Mouse (Mus musculus) hindbrain, postnatal 0 days (tissue): ENCODE data around the gene AI464131. TPM values are rescaled to one million over a fixed set of nuclear protein-coding genes. Genes with fewer than 3 reads are reported as not detected.

Experiments used
- ATAC-seq: fragments of 200-750 bp; cut with Nextera tagmentation; 2 replicates; pipeline ENCODE4 v1.8.0; 2017; ENCODE audit warnings: mild to moderate bottlenecking, moderate TSS enrichment, moderate library complexity
- DNase-seq: peaks from one replicate; pipeline ENCODE4 v3.0.0-alpha.2; 2015; ENCODE audit warnings: low spot score
- H3K27ac ChIP-seq: fragments of 300-500 bp; sonication (generic); 2 replicates; pipeline ENCODE4 v1.5.1; 2014; ENCODE audit warnings: mild to moderate bottlenecking
- H3K27me3 ChIP-seq: fragments of 300-500 bp; sonication (generic); 2 replicates; pipeline ENCODE4 v1.6.1; 2014; ENCODE audit warnings: low read length, mixed read lengths; ENCODE audit not compliant: insufficient read depth
- H3K36me3 ChIP-seq: fragments of 300-500 bp; sonication (generic); 2 replicates; pipeline ENCODE4 v1.6.1; 2014; ENCODE audit warnings: low read length, mixed read lengths; ENCODE audit not compliant: insufficient read depth
- H3K4me1 ChIP-seq: fragments of 300-500 bp; sonication (generic); 2 replicates; pipeline ENCODE4 v1.6.1; 2014; ENCODE audit warnings: antibody characterized with exemption, low read length, mixed read lengths; ENCODE audit not compliant: insufficient read depth
- H3K4me2 ChIP-seq: fragments of 300-500 bp; sonication (generic); 2 replicates; pipeline ENCODE4 v1.6.1; 2014; ENCODE audit warnings: low read depth, mild to moderate bottlenecking, low read length, moderate library complexity, mixed read lengths
- H3K4me3 ChIP-seq: fragments of 300-500 bp; sonication (generic); 2 replicates; pipeline ENCODE4 v1.5.1; 2014; ENCODE audit warnings: low read length
- H3K9ac ChIP-seq: fragments of 300-500 bp; sonication (generic); replicated peaks from 2 replicates; pipeline ENCODE4 v1.6.1; 2014; ENCODE audit warnings: mild to moderate bottlenecking, low read length, moderate library complexity, mixed read lengths
- H3K9me3 ChIP-seq: fragments of 300-500 bp; sonication (generic); 2 replicates; pipeline ENCODE4 v1.6.1; 2016; ENCODE audit warnings: low read length, mixed read lengths
- CTCF ChIP-seq: IDR thresholded peaks from 2 replicates; pipeline ENCODE4 v1.5.1; 2016; ENCODE audit warnings: antibody characterized with exemption, control low read depth, low read depth
- WGBS: fragments of 180-500 bp; shearing (Covaris S2); extraction: QIAGEN DNeasy Blood & Tissue Kit; methylation state at CpG from one replicate; pipeline ENCODE4 v1.1.7; 2014; 5-methylcytosine and 5-hydroxymethylcytosine counted together
- polyA plus RNA-seq: library from polyadenylated mRNA; unstranded; fragments of >200 nt; fragmentation: Nextera tagmentation; extraction: Ambion mirVana; gene quantifications from 2 replicates; pipeline ENCODE4 v1.2.1, GENCODE M21; 2015
- total RNA-seq: library from RNA; depleted of rRNA; stranded (reverse); fragments of >200 nt; gene quantifications from 2 replicates; pipeline ENCODE4 v1.2.3, GENCODE M21; 2014

Gene AI464131
- total and polyA plus RNA-seq, 2 experiments from 2014 or later, result 22.9 to 62.4 TPM

DNA sequence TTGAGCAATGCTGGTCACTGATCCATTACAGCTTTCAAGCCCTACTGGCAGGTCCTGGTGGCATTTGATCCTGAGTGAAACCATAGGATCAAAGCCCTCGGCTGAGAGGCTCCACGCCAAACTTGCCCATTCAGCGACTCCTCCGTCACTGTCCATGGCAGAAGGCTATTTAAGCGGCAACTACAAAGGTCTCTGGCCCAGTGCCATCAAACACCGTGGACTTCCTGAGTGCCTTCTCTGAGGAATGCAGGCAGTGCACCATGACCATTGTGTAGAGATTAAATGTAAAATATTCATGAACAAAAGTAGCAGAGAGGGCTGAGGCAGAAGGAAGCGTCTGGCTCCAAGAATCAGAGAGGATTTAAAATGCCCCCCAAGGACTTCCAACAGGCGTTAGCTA, 25.1 kb upstream of the AI464131 start:
- H3K4me3 ChIP-seq, result no peak overlapping the region
- no peaks in the 10 kb centered on the region for H3K27me3 ChIP-seq
- H3K9ac ChIP-seq, result no peak overlapping the region
- peak; percentile 61 for DNase-seq
- H3K27ac ChIP-seq, result no peak overlapping the region; the same call in 1 of the 2 replicates
- ATAC-seq, result no peak
- H3K9me3 ChIP-seq, result no peaks in the 10 kb centered on the region
- no peak for TF ChIP-seq CTCF
- peaks cover 29% of the 10 kb centered on the region for H3K4me1 ChIP-seq
- 0 out of 2 replicates have a peak overlapping the region, but pooled peaks have one; percentile 3 for H3K4me2 ChIP-seq
- no peaks in the 10 kb centered on the region for H3K36me3 ChIP-seq
- WGBS, result 6% methylated on average over 8 of the region's 8 CpGs

DNA sequence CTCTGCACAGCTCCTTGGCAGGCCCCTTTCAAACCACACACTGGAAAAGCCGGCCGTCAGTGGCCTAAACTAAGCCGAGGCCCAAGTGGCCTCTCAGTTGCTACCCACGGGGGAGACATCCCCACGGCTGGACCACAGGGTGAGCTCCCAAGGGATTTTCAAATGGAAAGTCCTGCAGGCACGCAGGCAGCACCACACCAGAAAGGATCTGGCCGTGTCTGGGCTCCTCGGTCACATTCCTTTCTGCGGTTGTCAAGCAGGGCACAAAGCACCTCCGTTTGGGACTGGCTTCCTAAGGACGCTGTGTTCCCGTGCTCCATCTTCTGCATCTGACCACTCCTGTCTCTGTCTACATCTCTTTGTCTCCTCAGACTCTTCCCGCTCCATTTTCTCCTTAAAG, 24.2 kb upstream of the AI464131 start:
- H3K27ac ChIP-seq, result peak overlapping the region; percentile 16; the same call in 1 of the 2 replicates
- H3K4me2 ChIP-seq, result 0 out of 2 replicates have a peak overlapping the region, but pooled peaks have one; percentile 5
- H3K4me1 ChIP-seq, result peaks cover 29% of the 10 kb centered on the region
- ATAC-seq (peak; percentile 13; the same call in 1 of the 2 replicates), DNase-seq (no peak)
- H3K27me3 ChIP-seq, result no peaks in the 10 kb centered on the region
- no peaks in the 10 kb centered on the region for H3K36me3 ChIP-seq
- no peaks in the 10 kb centered on the region for H3K9me3 ChIP-seq
- no peak overlapping the region for H3K4me3 ChIP-seq
- 0 out of 2 replicates have a peak overlapping the region, but pooled peaks have one; percentile 21 for H3K9ac ChIP-seq
- whole genome bisulfite sequencing, result 17% methylated on average over 13 of the region's 13 CpGs
- no peak for TF ChIP-seq CTCF

- no peak overlapping the region for H3K27ac ChIP-seq
- H3K4me3 ChIP-seq, result no peak overlapping the region
- TF ChIP-seq CTCF, result no peak
- H3K9me3 ChIP-seq, result no peaks in the 10 kb centered on the region
- no peak for ATAC-seq
- 9% methylated on average over 7 of the region's 7 CpGs for whole genome bisulfite sequencing
- no peak overlapping the region for H3K9ac ChIP-seq
- H3K27me3 ChIP-seq, result no peaks in the 10 kb centered on the region
- no peak overlapping the region for H3K4me2 ChIP-seq
- no peak for DNase-seq
- H3K4me1 ChIP-seq, result peaks cover 26% of the 10 kb centered on the region
- H3K36me3 ChIP-seq, result 0 out of 2 replicates have a peak, but pooled peaks cover 2% of the 10 kb centered on the region
Observed at GRCm38 (mm10) chr4:41526553-41526952, 23.7 kb upstream of the AI464131 start.

GRCm38 (mm10) chr4:41524829-41525228, 22.0 kb upstream of the AI464131 start:
- H3K4me1 ChIP-seq, result peaks cover 25% of the 10 kb centered on the region
- no peak overlapping the region for H3K4me3 ChIP-seq
- no peaks in the 10 kb centered on the region for H3K27me3 ChIP-seq
- TF ChIP-seq CTCF, result no peak
- no peak for ATAC-seq
- H3K4me2 ChIP-seq, result no peak overlapping the region
- 70% methylated on average over 9 of the region's 9 CpGs for WGBS
- DNase-seq, result no peak
- no peaks in the 10 kb centered on the region for H3K9me3 ChIP-seq
- H3K27ac ChIP-seq, result no peak overlapping the region
- peaks cover 12% of the 10 kb centered on the region; the same call in 1 of the 2 replicates for H3K36me3 ChIP-seq
- H3K9ac ChIP-seq, result no peak overlapping the region

DNA sequence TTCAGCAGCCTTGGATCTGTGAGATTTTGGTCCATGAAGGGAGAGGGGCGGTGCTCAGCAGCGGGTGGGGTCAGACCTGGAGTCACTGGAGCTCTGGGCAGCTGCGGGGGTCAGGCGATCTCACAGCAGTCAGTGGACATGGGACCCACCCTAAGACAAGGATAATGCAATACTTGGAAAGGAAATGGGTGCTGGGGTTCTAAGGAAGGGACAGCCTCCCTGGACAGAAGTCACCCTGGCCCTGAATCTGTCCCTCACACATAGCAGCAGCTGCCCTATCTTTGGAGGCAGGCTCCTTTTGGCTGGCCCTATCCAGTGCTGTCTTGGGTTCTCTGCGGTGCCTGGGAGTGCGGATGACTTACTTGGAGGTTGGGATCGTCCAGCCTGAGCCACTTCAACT, 21.0 kb upstream of the AI464131 start:
- WGBS, result 78% methylated on average over 7 of the region's 7 CpGs
- H3K9ac ChIP-seq, result no peak overlapping the region
- no peak overlapping the region for H3K4me3 ChIP-seq
- no peaks in the 10 kb centered on the region for H3K9me3 ChIP-seq
- H3K27me3 ChIP-seq, result no peaks in the 10 kb centered on the region
- no peak overlapping the region for H3K27ac ChIP-seq
- ATAC-seq (no peak), DNase-seq (no peak)
- H3K36me3 ChIP-seq, result peaks cover 17% of the 10 kb centered on the region; the same call in 1 of the 2 replicates
- no peak overlapping the region for H3K4me2 ChIP-seq
- no peak for TF ChIP-seq CTCF
- peaks cover 25% of the 10 kb centered on the region for H3K4me1 ChIP-seq

DNA sequence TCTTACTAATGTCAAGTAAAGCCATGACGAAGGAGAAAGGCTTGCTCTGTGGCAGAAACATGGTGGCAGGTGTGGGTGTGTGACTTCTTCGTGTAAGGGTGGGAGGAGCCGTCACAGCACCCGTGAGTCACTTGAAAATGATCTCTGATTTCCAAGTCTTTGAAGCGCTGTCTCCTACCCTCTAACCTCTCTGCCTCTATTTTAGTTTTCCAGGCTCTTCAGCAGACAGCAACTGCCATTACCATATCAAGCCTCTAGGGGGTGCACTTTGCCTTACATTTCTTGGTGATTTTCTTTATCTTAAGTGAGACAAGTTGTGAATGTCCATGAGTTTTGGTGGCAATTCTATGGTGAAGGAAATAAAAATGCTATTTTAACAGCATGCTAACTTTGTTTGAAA, 19.9 kb upstream of the AI464131 start:
- 56% methylated on average over 5 of the region's 5 CpGs for WGBS
- no peak overlapping the region for H3K27ac ChIP-seq
- no peak for ATAC-seq
- no peaks in the 10 kb centered on the region for H3K27me3 ChIP-seq
- DNase-seq, result peak; percentile 80
- no peak overlapping the region for H3K4me2 ChIP-seq
- H3K9ac ChIP-seq, result no peak overlapping the region
- H3K36me3 ChIP-seq, result peaks cover 17% of the 10 kb centered on the region; the same call in 1 of the 2 replicates
- H3K4me1 ChIP-seq, result peaks cover 16% of the 10 kb centered on the region
- peak; percentile 79 for TF ChIP-seq CTCF
- no peaks in the 10 kb centered on the region for H3K9me3 ChIP-seq
- H3K4me3 ChIP-seq, result no peak overlapping the region

GRCm38 (mm10) chr4:41522136-41522535, 19.3 kb upstream of the AI464131 start:
- ATAC-seq (no peak), DNase-seq (no peak)
- 67% methylated on average over 6 of the region's 6 CpGs for WGBS
- Histone ChIP-seq H3K4me1 (peaks cover 10% of the 10 kb centered on the region), H3K4me2 (no peak overlapping the region), H3K27ac (no peak overlapping the region), H3K9me3 (no peaks in the 10 kb centered on the region), H3K36me3 (peaks cover 17% of the 10 kb centered on the region; the same call in 1 of the 2 replicates), H3K27me3 (no peaks in the 10 kb centered on the region), H3K9ac (no peak overlapping the region), H3K4me3 (no peak overlapping the region)
- no peak for TF ChIP-seq CTCF
